Mouse (Mus musculus): ENCODE data around the gene Marc1. TPM values are rescaled to one million over a fixed set of nuclear protein-coding genes. Genes with fewer than 3 reads are reported as not detected.

Marc1 gene
- under 1 TPM in 1 of 2 experiments, not detected in 1; 0.36 TPM for total RNA-seq (2021)
- long read RNA-seq, experiment 1 = 0 reads
- long read RNA-seq, experiment 2 = 0 reads

- intact Hi-C loops (cut with DNase I) = no loop called here
- no peak for DNase-seq (ENCODE audit: low spot score in 2 of 2)
Measured at GRCm38 (mm10) chr1:184810780-184811575, at the start of gene Marc1. Marc1 (minus strand) TSS chr1:184811313.

- intact Hi-C loops (cut with DNase I) = no loop called here
- DNase-seq (ENCODE audit: low spot score in 2 of 2) = no peak
Measured at GRCm38 (mm10) chr1:184860276-184860675, 49.2 kb upstream of the Marc1 start.

DNA sequence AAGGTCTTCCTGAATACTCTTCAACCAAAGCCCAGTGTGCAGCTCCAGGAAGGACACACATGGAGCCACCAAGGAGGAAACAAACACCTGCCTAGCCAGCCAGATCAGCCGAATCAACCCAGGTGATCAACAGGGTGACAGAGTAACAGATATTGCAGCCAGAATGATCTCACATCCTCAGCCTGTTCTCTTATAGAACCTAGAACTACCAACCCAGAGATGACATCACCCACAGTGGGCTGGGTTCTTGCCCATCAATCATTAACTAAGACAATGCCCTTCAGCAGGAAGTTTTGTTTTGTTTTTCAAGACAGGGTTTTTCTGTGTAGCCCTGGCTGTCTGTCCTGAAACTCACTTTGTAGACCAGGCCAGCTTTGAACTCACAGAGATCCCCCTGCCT lies 47.1 kb upstream of the Marc1 start:
- no peak for DNase-seq (ENCODE audit: low spot score in 2 of 2)
- intact Hi-C loops (cut with DNase I) = no loop called here

DNA sequence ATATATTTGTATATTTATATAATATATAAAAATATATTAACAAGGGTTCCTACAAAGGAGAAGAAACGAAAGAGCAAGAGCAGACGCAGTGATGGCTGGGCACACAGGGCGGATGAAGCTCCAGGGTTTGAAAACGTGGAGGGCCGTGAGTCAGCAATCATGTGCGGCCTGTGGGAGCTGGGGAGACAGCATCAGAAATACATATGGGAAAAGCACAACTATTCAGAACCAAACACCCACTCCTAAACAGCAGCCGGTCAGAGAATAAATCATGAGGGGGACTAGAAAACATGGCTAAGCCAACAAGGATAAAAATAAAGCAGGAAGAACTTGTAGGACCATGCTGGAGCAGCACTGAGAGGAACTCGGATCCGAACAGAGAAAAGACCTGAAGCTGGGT lies 46.1 kb upstream of the Marc1 start:
- DNase-seq (ENCODE audit: low spot score in 2 of 2) = peak; percentile 33 to 39
- intact Hi-C loops (cut with DNase I) = no loop called here

GRCm38 (mm10) chr1:184853922-184854321 lies 42.8 kb upstream of the Marc1 start:
- DNase-seq (ENCODE audit: low spot score in 2 of 2) = no peak
- intact Hi-C loops (cut with DNase I) = loop anchor here (2.0 kb wide), 2 partner anchors 39 to 331 kb away; no protein-coding TSS in a partner anchor

- peak; percentile 43 to 63 for DNase-seq (ENCODE audit: low spot score in 2 of 2)
- intact Hi-C loops (cut with DNase I) = loop anchor here (2.0 kb wide), 1 partner anchor 39 kb away; no protein-coding TSS in a partner anchor
Measured at GRCm38 (mm10) chr1:184853339-184853738, 42.2 kb upstream of the Marc1 start.

- intact Hi-C loops (cut with DNase I) = loop anchor here (2.0 kb wide), 1 partner anchor 41 kb away; no protein-coding TSS in a partner anchor
Measured at GRCm38 (mm10) chr1:184851741-184852618, 40.9 kb upstream of the Marc1 start.

DNA sequence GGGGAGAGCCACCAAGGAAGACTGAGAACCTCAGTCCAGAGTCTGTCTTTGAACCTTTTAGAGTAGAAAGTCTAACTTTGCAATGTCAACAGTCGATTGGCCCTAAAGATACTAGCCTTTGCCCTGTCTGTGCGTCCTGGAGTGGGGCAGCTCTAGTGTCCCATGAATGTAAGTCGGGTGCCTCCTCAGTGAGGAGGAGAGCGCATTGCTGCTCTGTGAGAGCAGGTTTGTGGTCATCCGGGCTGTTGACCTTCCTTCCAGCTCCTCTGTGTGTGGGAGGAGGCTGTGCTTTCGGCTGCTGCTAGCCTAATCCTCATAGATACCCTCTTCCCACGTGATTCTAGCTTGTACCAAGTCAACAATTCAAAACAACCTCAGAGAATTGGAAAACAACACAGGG lies 40.1 kb upstream of the Marc1 start:
- DNase-seq (ENCODE audit: low spot score in 2 of 2) = no peak
- intact Hi-C loops (cut with DNase I) = no loop called here

More at GRCm38 (mm10) chr1:184851741-184852618, 40.9 kb upstream of the Marc1 start:
- DNase-seq (ENCODE audit: low spot score in 2 of 2) = peak; percentile 82 to 93

DNA sequence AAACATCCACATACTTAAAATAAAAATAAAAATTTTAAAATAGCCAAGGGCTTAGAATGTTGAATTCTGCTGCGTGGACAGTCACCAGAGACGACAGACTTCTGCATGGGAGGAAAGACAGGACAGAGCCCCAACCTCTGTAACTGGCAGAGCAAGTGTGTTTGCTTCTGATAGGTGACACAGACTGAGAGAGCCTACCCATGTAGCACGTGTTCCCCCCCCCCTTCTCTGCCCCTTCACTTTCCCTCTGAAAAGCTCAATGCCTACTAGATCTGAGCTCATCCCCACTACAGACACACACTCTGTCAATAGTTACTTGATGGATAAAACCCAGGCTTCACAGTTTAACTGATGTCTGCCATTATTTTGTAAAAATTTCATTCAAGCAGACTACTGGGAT lies 35.9 kb upstream of the Marc1 start:
- intact Hi-C loops (cut with DNase I) = no loop called here
- DNase-seq (ENCODE audit: low spot score in 2 of 2) = no peak

- intact Hi-C loops (cut with DNase I) = no loop called here
- DNase-seq (ENCODE audit: low spot score in 2 of 2) = no peak
Measured at GRCm38 (mm10) chr1:184846092-184846750, 35.1 kb upstream of the Marc1 start, which contains the start of gene Marc2. Marc2 (minus strand) TSS chr1:184846451.

GRCm38 (mm10) chr1:184845111-184846071 lies 34.3 kb upstream of the Marc1 start:
- peak; percentile 82 to 84 for DNase-seq (ENCODE audit: low spot score in 2 of 2)
- intact Hi-C loops (cut with DNase I) = no loop called here

DNA sequence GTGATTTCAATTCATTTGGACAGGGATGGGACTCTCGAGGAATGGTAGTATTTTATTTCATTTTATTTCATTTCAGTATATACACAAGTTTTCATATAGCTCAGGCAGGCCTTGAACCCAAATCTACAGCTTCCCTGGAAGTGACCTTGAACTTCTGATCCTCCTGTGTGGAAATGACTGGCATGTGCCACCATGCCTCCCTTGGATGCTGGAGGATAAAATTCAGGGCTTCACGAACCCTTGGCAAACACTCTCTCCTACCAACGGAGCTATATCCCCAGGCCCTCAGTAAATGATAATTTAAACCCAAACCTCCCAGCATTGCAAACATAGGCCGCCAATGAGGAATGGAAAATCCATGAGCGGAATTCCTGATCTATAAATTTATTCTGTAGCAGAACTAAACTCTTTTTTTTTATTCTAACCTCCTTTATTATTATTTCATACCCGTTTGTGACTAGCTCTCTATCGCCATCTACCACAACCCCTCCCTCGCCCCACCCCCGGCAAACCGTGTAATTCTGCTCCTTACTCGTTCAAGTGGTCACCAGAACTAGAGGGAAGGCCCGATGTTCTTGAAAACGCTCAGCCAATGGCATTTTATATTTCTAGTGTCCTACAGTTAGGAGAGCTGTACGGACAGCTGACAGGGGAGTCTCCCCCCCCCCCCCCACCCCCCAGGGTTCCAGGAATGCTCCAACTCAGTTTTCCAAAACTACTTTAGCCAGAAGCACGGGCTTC lies 33.4 kb upstream of the Marc1 start:
- peak in 1 of 2 experiments; percentile 25 for DNase-seq (ENCODE audit: low spot score in 2 of 2)

DNA sequence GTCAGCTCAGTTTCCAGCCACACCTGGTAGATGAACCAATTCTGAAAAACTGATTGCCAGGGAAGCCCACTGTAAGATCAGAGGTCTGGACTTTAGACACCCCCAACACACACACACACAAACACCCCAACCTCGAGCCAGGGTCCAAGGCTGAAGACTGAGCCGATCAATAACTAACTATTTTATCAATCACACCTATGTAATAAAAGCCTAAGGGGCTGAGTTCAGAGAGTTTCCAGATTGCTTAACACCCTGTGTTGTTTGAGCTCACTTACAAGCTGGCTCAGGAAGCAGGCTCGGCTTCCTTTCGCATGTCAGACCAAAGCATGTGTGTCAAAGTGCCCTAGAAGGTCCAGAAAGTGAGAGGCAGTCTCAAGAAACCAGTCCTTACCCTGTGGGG lies 26.5 kb upstream of the Marc1 start:
- intact Hi-C loops (cut with DNase I) = no loop called here
- no peak for DNase-seq (ENCODE audit: low spot score in 2 of 2)

More for the DNA sequence above, 33.4 kb upstream of the Marc1 start:
- intact Hi-C loops (cut with DNase I) = no loop called here

DNA sequence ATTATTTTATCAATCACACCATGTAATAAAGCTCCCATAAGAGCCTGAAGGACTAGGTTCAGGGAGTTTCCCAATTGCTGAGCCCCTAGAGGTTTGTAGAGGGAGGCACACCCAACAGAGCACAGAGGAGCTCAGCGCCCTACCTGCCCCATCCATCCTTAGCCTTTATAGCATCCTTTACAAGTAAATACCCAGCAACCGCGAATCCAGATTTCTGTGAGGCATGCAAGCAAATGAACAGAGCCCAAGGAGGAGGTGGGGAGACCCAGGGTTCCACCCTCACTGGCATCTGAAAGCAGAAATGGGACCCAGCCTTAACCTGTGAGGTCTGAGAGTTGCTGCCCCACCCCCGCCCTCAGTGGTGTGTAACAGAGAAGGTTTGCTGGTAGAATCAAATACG lies 25.2 kb upstream of the Marc1 start:
- no peak for DNase-seq (ENCODE audit: low spot score in 2 of 2)
- intact Hi-C loops (cut with DNase I) = no loop called here

DNA sequence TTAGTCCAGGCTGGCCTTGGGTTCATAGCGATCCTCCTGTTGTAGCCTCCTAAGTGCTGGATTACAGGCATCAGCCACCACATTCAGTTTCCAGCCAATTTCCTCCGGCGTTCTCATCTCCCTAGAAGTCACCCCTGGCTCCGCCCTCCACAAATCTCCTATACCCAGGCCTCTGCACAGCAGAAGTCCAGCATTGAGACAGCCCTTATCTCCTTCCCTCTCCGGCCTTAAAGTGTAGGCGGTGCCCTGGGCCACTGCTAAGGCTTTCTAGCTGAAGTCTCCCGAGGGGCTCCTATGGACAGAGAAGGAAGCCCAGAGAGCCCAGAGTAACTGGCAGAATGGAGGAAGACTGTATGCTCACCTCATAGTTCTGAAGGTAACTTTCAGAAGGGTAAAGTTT lies 22.4 kb upstream of the Marc1 start:
- intact Hi-C loops (cut with DNase I) = no loop called here
- no peak for DNase-seq (ENCODE audit: low spot score in 2 of 2)

- intact Hi-C loops (cut with DNase I) = no loop called here
- no peak for DNase-seq (ENCODE audit: low spot score in 2 of 2)
Measured at GRCm38 (mm10) chr1:184832211-184832610, 21.1 kb upstream of the Marc1 start.

DNA sequence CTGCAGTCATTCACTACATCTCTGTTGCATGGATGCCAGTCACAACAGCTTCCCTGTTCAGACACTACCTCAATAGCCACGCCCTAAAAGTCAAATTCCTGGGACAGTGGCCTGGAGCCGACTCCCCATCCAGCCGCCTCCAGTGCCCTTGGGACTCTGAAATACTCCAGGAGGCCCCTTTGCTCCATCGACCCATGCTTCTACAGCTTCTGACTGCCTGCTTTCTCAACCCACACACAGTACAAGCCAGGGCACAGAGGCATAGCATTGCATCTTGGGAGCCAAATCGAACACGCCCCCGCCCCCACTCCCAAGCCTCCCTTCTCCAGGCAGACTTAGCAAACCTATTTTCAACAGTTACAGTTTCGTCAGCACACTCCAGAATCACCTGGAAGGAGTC lies 18.8 kb upstream of the Marc1 start:
- intact Hi-C loops (cut with DNase I) = loop anchor here (10.0 kb wide), 1 partner anchor 365 kb away; no protein-coding TSS in a partner anchor
- DNase-seq (ENCODE audit: low spot score in 2 of 2) = no peak

Data from left cerebral cortex, postnatal 14 days (tissue).